Mouse (Mus musculus) forebrain, embryonic 10.5 days (tissue): ENCODE measurements around the gene Hras. TPM values are rescaled to one million over a fixed set of nuclear protein-coding genes. Genes with fewer than 3 reads are reported as not detected.

Source experiments
- microRNA counts: library from miRNA; unstranded; fragments of <30 nt; microRNA quantifications from one replicate; lab custom pipeline; 2017
- microRNA-seq: library from miRNA; unstranded; fragments of <30 nt; microRNA quantifications from one replicate; pipeline ENCODE4, GENCODE M21; 2017
- polyA plus RNA-seq: library from polyadenylated mRNA; unstranded; fragments of >200 nt; fragmentation: Nextera tagmentation; extraction: Ambion mirVana; gene quantifications from 2 replicates; pipeline ENCODE4 v1.2.1, GENCODE M21; 2016

Gene Hras
- polyA plus RNA-seq, 1 experiment from 2014 or later, result 82.7 TPM

MicroRNAs encoded within 50 kb of the gene (microRNA counts, 519-probe panel; counts per million panel counts)
- microRNA mmu-miR-210 (lab: Ali Mortazavi, UCI), result 5,399 counts per million, percentile 87 among the panel's probes with 10 or more counts

Small RNAs within 50 kb of the gene (microRNA-seq; reads per million reads assigned to microRNA genes)
- 742 reads per million, percentile 72 among the genes with 10 or more reads in this experiment for gene Mir210

Other genes with a start within 250 kb of the Hras start
- gene Ifitm5, start 243.7 kb downstream of the Hras start, polyA plus RNA-seq, result 2.0 TPM in 2 replicates
- gene Gm45717, start 238.1 kb downstream of the Hras start, polyA plus RNA-seq, result 0.33 TPM in 1 of 2 replicates, not detected in the other
- 365 and 397 TPM in 2 replicates for gene Ifitm2, start 238.0 kb downstream of the Hras start, polyA plus RNA-seq
- 3.7 and 4.1 TPM in 2 replicates for gene Ifitm1, start 226.8 kb downstream of the Hras start, polyA plus RNA-seq
- gene Ifitm3, start 183.2 kb downstream of the Hras start, polyA plus RNA-seq, result 10.8 and 13.8 TPM in 2 replicates
- not detected in 2 replicates for gene Ifitm6, start 176.1 kb downstream of the Hras start, polyA plus RNA-seq
- gene Gm17387, start 164.9 kb downstream of the Hras start, polyA plus RNA-seq, result not detected in 2 replicates
- 24.6 and 30.4 TPM in 2 replicates for gene B4galnt4, start 132.9 kb downstream of the Hras start, polyA plus RNA-seq
- 2.4 and 2.8 TPM in 2 replicates for gene Pkp3, start 115.8 kb downstream of the Hras start, polyA plus RNA-seq
- 2.0 and 2.2 TPM in 2 replicates for gene Sigirr, start 93.4 kb downstream of the Hras start, polyA plus RNA-seq
- gene Ano9, start 76.2 kb downstream of the Hras start, polyA plus RNA-seq, result 0.53 and 0.69 TPM in 2 replicates
- 81.1 and 84.7 TPM in 2 replicates for gene Ptdss2, start 71.6 kb downstream of the Hras start, polyA plus RNA-seq
- gene Rnh1, start 21.1 kb downstream of the Hras start, polyA plus RNA-seq, result 64.2 and 66.6 TPM in 2 replicates
- gene Lrrc56, start 152 bp upstream of the Hras start, polyA plus RNA-seq, result 15.5 and 15.6 TPM in 2 replicates
- 3.4 and 4.4 TPM in 2 replicates for gene Lmntd2, start 20.1 kb upstream of the Hras start, polyA plus RNA-seq
- gene Rassf7, start 21.9 kb upstream of the Hras start, polyA plus RNA-seq, result 50.8 and 53.8 TPM in 2 replicates
- 121 and 124 TPM in 2 replicates for gene Phrf1, start 34.8 kb upstream of the Hras start, polyA plus RNA-seq
- 0.15 and 0.23 TPM in 2 replicates for gene Irf7, start 72.5 kb upstream of the Hras start, polyA plus RNA-seq
- not detected in 2 replicates for gene Cdhr5, start 82.8 kb upstream of the Hras start, polyA plus RNA-seq
- gene Sct, start 85.1 kb upstream of the Hras start, polyA plus RNA-seq, result 0.87 and 1.7 TPM in 2 replicates
- gene Drd4, start 98.0 kb upstream of the Hras start, polyA plus RNA-seq, result 0.17 and 0.46 TPM in 2 replicates
- gene Deaf1, start 133.7 kb upstream of the Hras start, polyA plus RNA-seq, result 59.2 and 59.3 TPM in 2 replicates
- 48.2 and 51.0 TPM in 2 replicates for gene Tmem80, start 133.7 kb upstream of the Hras start, polyA plus RNA-seq
- gene Eps8l2, start 144.9 kb upstream of the Hras start, polyA plus RNA-seq, result 4.2 and 4.5 TPM in 2 replicates
- gene Taldo1, start 198.2 kb upstream of the Hras start, polyA plus RNA-seq, result 335 and 368 TPM in 2 replicates
- 43.2 and 44.7 TPM in 2 replicates for gene Gatd1, start 220.1 kb upstream of the Hras start, polyA plus RNA-seq
- gene Cend1, start 235.5 kb upstream of the Hras start, polyA plus RNA-seq, result 7.7 and 8.7 TPM in 2 replicates
- 46.8 and 49.6 TPM in 2 replicates for gene Slc25a22, start 243.9 kb upstream of the Hras start, polyA plus RNA-seq